Mouse (Mus musculus) CH12.LX (cell line): ENCODE data around the gene Rbbp8nl.

ENCODE experiments used
- CTCF ChIP-seq, 2 experiments: IDR thresholded peaks in 1 of 2; conservative IDR thresholded peaks in 1 of 2; 2 replicates each; pipeline ENCODE4 v1.5.1; 2011 to 2012; ENCODE audit warnings: low read depth in 2 of 2, low read length in 2 of 2, improper control_type of control experiment in 1 of 2, inconsistent platforms in 1 of 2, mild to moderate bottlenecking in 1 of 2, moderate library complexity in 1 of 2
- EP300 ChIP-seq: IDR thresholded peaks from 2 replicates; pipeline ENCODE4 v1.6.1; 2011; ENCODE audit warnings: low read length, improper control_type of control experiment
- POLR2A ChIP-seq: IDR thresholded peaks from 2 replicates; pipeline ENCODE4 v1.6.1; 2011; ENCODE audit warnings: low read depth, mild to moderate bottlenecking, improper control_type of control experiment, low read length

DNA sequence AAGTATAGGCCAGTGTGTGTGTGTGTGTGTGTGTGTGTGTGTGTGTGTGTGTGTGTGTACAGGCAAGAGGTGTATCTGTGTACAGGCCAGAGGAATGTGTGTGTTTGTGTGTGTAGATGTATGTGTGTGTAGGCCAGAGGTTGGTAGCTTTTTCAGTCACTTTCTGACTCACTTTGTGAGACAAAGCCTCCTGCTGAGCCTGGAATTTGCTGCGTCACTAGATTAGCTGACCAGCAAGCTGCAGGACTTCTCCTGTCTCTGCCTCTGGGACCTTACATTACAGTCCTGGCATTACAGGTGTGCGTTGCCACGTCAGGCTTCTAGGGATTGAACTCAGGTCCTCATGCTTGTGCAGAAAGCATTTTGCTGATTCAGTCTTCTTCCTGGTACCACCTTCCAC is 37.8 kb downstream of the Rbbp8nl start:
- no peak for TF ChIP-seq EP300
- TF ChIP-seq CTCF (conservative IDR thresholded peaks at IDR 0.05 in 1 of 2, IDR thresholded peaks at IDR 0.05 in 1 of 2; ENCODE audit: low read depth in 2 of 2, low read length in 2 of 2) = no peak
- no peak for TF ChIP-seq POLR2A
